Mouse (Mus musculus) lung, postnatal 0 days (tissue): Measurements from ENCODE around the gene Slc6a13. TPM values are rescaled to one million over a fixed set of nuclear protein-coding genes. Genes with fewer than 3 reads are reported as not detected.

Experiments used
- ATAC-seq: fragments of 200-750 bp; cut with Nextera tagmentation; 2 replicates; pipeline ENCODE4 v1.8.0; 2017; ENCODE audit warnings: moderate library complexity
- DNase-seq: peaks from one replicate; pipeline ENCODE4 v3.0.0-alpha.2; 2016; ENCODE audit warnings: low spot score
- H3K27ac ChIP-seq: fragments of 300-500 bp; sonication (generic); 2 replicates; pipeline ENCODE4 v1.5.1; 2014; ENCODE audit warnings: antibody characterized with exemption, mild to moderate bottlenecking, low read length, mixed read lengths
- H3K27me3 ChIP-seq: fragments of 300-500 bp; sonication (generic); replicated peaks from 2 replicates; pipeline ENCODE4 v1.6.1; 2014; ENCODE audit warnings: low read length, mixed read lengths; ENCODE audit not compliant: insufficient read depth
- H3K36me3 ChIP-seq: fragments of 300-500 bp; sonication (generic); 2 replicates; pipeline ENCODE4 v1.6.1; 2014; ENCODE audit warnings: low read length, mixed read lengths; ENCODE audit not compliant: insufficient read depth
- H3K4me1 ChIP-seq: fragments of 300-500 bp; sonication (generic); 2 replicates; pipeline ENCODE4 v1.6.1; 2014; ENCODE audit warnings: antibody characterized with exemption, low read depth, low read length, mixed read lengths; ENCODE audit not compliant: insufficient read depth
- H3K4me2 ChIP-seq: fragments of 300-500 bp; sonication (generic); replicated peaks from 2 replicates; pipeline ENCODE4 v1.6.1; 2014; ENCODE audit warnings: low read depth, mild to moderate bottlenecking, low read length, moderate library complexity, mixed read lengths
- H3K4me3 ChIP-seq: fragments of 300-500 bp; sonication (generic); 2 replicates; pipeline ENCODE4 v1.5.1; 2014; ENCODE audit warnings: low read depth, low read length
- H3K9ac ChIP-seq: fragments of 300-500 bp; sonication (generic); replicated peaks from 2 replicates; pipeline ENCODE4 v1.6.1; 2014; ENCODE audit warnings: low read depth, mild to moderate bottlenecking
- H3K9me3 ChIP-seq: fragments of 300-500 bp; sonication (generic); 2 replicates; pipeline ENCODE4 v1.6.1; 2016; ENCODE audit warnings: low read length, mixed read lengths
- CTCF ChIP-seq: IDR thresholded peaks from 2 replicates; pipeline ENCODE4 v1.5.1; 2016; ENCODE audit warnings: antibody characterized with exemption, mild to moderate bottlenecking
- EP300 ChIP-seq: IDR thresholded peaks from 2 replicates; pipeline ENCODE4 v1.6.1; 2016; ENCODE audit warnings: antibody characterized with exemption, mild to moderate bottlenecking, control low read depth
- WGBS: fragments of 180-500 bp; shearing (Covaris S2); extraction: QIAGEN DNeasy Blood & Tissue Kit; methylation state at CpG from one replicate; pipeline ENCODE4 v1.1.7; 2014; 5-methylcytosine and 5-hydroxymethylcytosine counted together
- polyA plus RNA-seq: library from polyadenylated mRNA; unstranded; fragments of >200 nt; fragmentation: Nextera tagmentation; extraction: Ambion mirVana; gene quantifications from 2 replicates; pipeline ENCODE4 v1.2.1, GENCODE M21; 2015

Gene Slc6a13
- polyA plus RNA-seq, 1 experiment from 2014 or later: 0.26 TPM

DNA sequence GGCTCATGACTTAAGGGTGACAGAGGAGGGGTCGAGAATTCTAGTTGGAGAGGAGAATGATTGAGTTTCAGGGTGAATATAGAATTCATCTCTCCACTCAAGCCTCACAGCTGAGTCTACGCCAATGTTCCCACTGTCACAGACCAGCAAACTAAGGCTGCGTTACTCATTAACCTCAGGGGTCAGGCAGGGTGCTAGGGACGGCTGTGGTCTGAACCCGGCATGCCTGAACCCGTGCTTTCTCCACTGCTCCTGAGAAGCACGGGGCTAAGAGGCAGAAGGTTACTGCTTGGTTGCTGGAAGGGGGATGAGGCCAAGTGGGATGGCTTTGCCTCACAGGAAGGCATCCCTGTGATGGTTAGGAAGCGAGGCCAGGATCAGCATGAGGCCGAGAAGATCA lies 477 bp downstream of the Slc6a13 start:
- Histone ChIP-seq H3K4me3 (no peak overlapping the region), H3K9ac (no peak overlapping the region), H3K36me3 (no peaks in the 10 kb centered on the region), H3K9me3 (no peaks in the 10 kb centered on the region), H3K27ac (no peak overlapping the region), H3K4me2 (no peak overlapping the region; the same call in 1 of the 2 replicates), H3K27me3 (no peaks in the 10 kb centered on the region), H3K4me1 (no peaks in the 10 kb centered on the region)
- DNase-seq: no peak
- ATAC-seq: no peak
- TF ChIP-seq CTCF (no peak), EP300 (no peak)
- 38% methylated on average over 9 of the region's 9 CpGs for whole genome bisulfite sequencing

DNA sequence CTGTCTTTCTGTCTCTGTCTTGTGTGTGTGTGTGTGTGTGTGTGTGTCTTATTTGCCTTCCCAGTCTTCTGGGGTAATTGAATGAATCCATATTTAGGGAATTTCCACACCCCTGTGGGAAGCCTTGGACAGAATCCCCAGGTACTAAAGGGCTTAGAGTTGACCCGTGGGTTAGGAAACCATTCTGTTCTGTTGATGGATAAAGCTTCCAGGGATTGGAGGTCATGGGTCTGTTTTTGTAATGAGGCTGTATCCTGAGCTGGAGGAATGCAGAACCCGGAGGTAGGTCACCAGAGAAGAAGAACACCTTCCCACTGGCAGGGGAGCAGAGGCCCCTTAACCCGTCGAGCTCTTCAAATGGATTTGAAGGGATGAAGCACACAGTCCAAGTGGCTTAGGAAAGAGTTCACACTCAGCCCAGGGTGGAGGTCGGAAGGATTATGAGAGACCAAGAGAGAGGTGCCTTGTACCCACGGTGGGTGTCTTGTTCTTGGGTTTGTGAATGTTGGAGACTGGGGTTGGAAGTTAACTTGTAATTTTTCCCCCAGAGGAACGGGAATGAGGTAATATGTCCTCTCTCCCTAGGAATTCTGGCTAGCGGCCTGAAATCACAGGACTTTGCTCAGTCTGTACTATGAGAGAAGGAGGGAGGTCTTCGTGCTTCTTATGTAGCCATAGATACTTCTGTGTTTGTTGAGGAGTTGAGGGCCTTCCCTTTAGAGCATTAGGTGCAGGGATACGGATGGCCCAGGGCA lies 3.6 kb downstream of the Slc6a13 start:
- DNase-seq: no peak
- ATAC-seq: no peak
- no peak overlapping the region for H3K27ac ChIP-seq
- H3K4me2 ChIP-seq: no peak overlapping the region
- H3K9ac ChIP-seq: no peak overlapping the region
- H3K27me3 ChIP-seq: no peaks in the 10 kb centered on the region
- TF ChIP-seq CTCF (no peak), EP300 (no peak)
- no peaks in the 10 kb centered on the region for H3K36me3 ChIP-seq
- H3K9me3 ChIP-seq: no peaks in the 10 kb centered on the region
- 56% methylated on average over 10 of the region's 10 CpGs for WGBS
- no peaks in the 10 kb centered on the region for H3K4me1 ChIP-seq
- H3K4me3 ChIP-seq: no peak overlapping the region

DNA sequence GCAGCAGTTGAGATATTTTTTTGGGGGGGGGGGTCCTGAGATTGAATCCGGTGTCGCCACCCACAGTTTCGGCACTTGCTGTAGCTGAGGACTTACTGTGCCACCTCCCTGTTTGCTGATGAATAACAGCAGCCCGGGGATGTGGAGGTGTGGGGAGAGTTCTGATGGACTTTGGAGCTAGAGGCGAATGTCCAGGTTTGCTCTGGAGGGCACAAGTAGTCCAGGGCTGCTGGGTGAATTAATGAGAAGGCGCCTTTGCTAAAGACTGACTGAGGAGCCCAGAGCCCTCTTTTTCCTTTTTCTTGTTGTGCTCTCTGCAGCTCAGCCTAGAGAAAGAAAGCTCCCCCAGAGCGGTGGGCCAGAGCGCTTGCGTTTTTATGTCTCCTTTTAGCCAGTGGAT lies 4.6 kb downstream of the Slc6a13 start:
- no peaks in the 10 kb centered on the region for H3K4me1 ChIP-seq
- 79% methylated on average over 9 of the region's 9 CpGs for WGBS
- H3K9me3 ChIP-seq: no peaks in the 10 kb centered on the region
- H3K4me2 ChIP-seq: no peak overlapping the region
- H3K27ac ChIP-seq: no peak overlapping the region
- H3K9ac ChIP-seq: no peak overlapping the region
- no peak overlapping the region for H3K4me3 ChIP-seq
- no peak for ATAC-seq
- H3K36me3 ChIP-seq: no peaks in the 10 kb centered on the region
- no peaks in the 10 kb centered on the region for H3K27me3 ChIP-seq
- TF ChIP-seq CTCF: no peak
- no peak for TF ChIP-seq EP300
- DNase-seq: no peak

DNA sequence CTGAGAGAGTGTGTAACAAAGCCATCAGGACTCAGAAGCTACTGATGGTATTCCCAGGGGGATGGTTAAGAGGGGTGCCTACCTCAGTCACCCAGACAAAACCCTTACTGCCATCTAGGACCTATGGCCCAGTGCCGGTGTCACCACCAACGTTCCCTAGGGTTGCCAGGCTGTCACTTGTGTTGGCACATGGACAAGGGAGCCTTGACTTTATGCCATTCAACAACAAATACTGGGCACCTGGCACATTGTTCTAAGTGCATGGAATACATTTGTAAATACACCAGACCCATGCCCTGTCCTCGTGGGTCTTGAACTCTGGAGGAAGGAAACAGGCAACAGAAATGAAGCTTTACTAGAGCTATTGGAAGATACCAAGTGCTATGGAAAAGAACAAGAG lies 5.5 kb downstream of the Slc6a13 start:
- TF ChIP-seq EP300: no peak
- TF ChIP-seq CTCF: no peak
- 79% methylated on average over 3 of the region's 3 CpGs for WGBS
- DNase-seq: no peak

DNA sequence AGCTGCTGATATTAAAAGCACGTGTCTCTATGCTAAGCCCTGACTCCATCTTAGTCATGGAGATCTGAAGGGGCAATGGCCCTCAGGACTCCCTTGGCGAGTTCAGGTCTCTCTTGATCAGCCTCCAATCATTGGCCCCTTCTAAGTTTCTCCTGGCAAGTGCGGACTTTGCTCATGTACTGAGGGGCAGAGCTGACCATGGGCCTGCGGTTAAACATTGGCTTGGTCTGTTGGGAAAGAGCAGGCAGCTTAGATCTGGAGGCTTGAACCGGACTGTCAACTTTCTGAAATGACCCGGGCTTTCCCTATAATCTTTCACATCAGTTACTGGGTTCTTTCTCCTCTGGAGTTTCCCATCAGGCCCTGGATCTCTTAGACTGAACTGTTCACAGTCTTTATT lies 11.0 kb downstream of the Slc6a13 start:
- H3K27ac ChIP-seq: no peak overlapping the region
- ATAC-seq: no peak
- no peaks in the 10 kb centered on the region for H3K36me3 ChIP-seq
- H3K4me1 ChIP-seq: no peaks in the 10 kb centered on the region
- 61% methylated on average over 6 of the region's 6 CpGs for WGBS
- H3K9ac ChIP-seq: no peak overlapping the region
- TF ChIP-seq EP300 (no peak), CTCF (no peak)
- no peak overlapping the region for H3K4me2 ChIP-seq
- H3K27me3 ChIP-seq: no peaks in the 10 kb centered on the region
- H3K4me3 ChIP-seq: no peak overlapping the region
- H3K9me3 ChIP-seq: no peaks in the 10 kb centered on the region
- DNase-seq: no peak

More for the DNA sequence above, 5.5 kb downstream of the Slc6a13 start:
- Histone ChIP-seq H3K9ac (no peak overlapping the region), H3K4me2 (no peak overlapping the region), H3K27me3 (no peaks in the 10 kb centered on the region), H3K9me3 (no peaks in the 10 kb centered on the region), H3K27ac (no peak overlapping the region), H3K36me3 (no peaks in the 10 kb centered on the region), H3K4me1 (no peaks in the 10 kb centered on the region), H3K4me3 (no peak overlapping the region)
- no peak for ATAC-seq

DNA sequence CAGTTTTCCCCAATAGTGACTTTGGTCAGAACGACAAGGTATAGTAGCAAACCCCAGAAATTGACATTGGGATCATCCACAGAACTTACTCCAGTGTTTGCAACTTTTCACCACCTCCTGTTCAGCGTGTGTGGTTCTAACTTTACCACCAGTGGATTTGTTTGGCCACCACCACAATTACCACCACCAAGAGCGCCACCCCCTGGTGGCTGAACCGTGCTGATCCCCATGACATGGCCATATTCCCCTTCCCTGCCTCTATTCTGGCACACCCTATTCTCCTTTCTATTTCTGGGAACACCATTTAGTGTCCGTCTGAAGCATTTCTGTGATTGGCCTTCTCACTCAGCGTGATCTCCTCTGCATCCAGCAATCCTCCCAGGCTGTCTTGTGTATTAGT lies 19.1 kb downstream of the Slc6a13 start:
- whole genome bisulfite sequencing: 50% methylated on average over 6 of the region's 6 CpGs
- no peak overlapping the region for H3K4me2 ChIP-seq
- no peaks in the 10 kb centered on the region for H3K4me1 ChIP-seq
- TF ChIP-seq EP300: no peak
- TF ChIP-seq CTCF: peak; percentile 24
- no peak overlapping the region for H3K9ac ChIP-seq
- H3K27me3 ChIP-seq: no peaks in the 10 kb centered on the region
- no peaks in the 10 kb centered on the region for H3K36me3 ChIP-seq
- ATAC-seq (no peak), DNase-seq (no peak)
- no peak overlapping the region for H3K4me3 ChIP-seq
- no peak overlapping the region for H3K27ac ChIP-seq
- H3K9me3 ChIP-seq: no peaks in the 10 kb centered on the region
